Mouse (Mus musculus) ES-E14 (cell line): ENCODE measurements around the gene Ehmt2. TPM values are rescaled to one million over a fixed set of nuclear protein-coding genes. Genes with fewer than 3 reads are reported as not detected.
A peak's percentile ranks its signal among the peaks of the same experiment; 100 is the strongest.
"Not testable (repeated sequence)": the region's sequence is repeated elsewhere in the genome, so short reads cannot be mapped to it uniquely, and the experiment has no call there.

Source experiments
- DNase-seq: peaks from one replicate; pipeline ENCODE4 v3.0.0-alpha.2; 2013; ENCODE audit warnings: low read depth, low spot score
- H3K27ac ChIP-seq: 2 replicates; pipeline ENCODE4 v1.5.1; 2012; ENCODE audit warnings: low read depth, mild to moderate bottlenecking, low read length, moderate library complexity, mixed read lengths; ENCODE audit not compliant: poor library complexity, insufficient read depth, severe bottlenecking
- H3K36me3 ChIP-seq: 2 replicates; pipeline ENCODE4 v1.6.1; 2012; ENCODE audit warnings: mild to moderate bottlenecking, low read length, moderate library complexity, mixed read lengths; ENCODE audit not compliant: control insufficient read depth, poor library complexity, insufficient read depth, severe bottlenecking
- H3K4me1 ChIP-seq, 2 experiments: fragments of 150-350 bp in 1 of 2; sonication (generic) in 1 of 2; 2 replicates each; pipeline ENCODE4 v1.6.1; 2012; ENCODE audit warnings: low read length in 2 of 2, mild to moderate bottlenecking in 1 of 2, mixed read lengths in 1 of 2; ENCODE audit not compliant: control insufficient read depth in 2 of 2, insufficient read depth in 2 of 2, poor library complexity in 1 of 2
- H3K4me3 ChIP-seq, 2 experiments: fragments of 150-350 bp in 1 of 2; sonication (generic) in 1 of 2; 2 replicates each; pipeline ENCODE4 v1.5.1; 2012; ENCODE audit warnings: low read length in 2 of 2, low read depth in 1 of 2, mild to moderate bottlenecking in 1 of 2, mixed read lengths in 1 of 2; ENCODE audit not compliant: insufficient read depth in 1 of 2, poor library complexity in 1 of 2, severe bottlenecking in 1 of 2
- H3K9ac ChIP-seq: 2 replicates; pipeline ENCODE4 v1.6.1; 2012; ENCODE audit warnings: low read depth, mild to moderate bottlenecking, low read length, mixed read lengths; ENCODE audit not compliant: poor library complexity, insufficient read depth, severe bottlenecking
- H3K9me3 ChIP-seq: fragments of 150-350 bp; sonication (generic); 2 replicates; pipeline ENCODE4 v1.6.1; 2012; ENCODE audit warnings: low read depth, mild to moderate bottlenecking, low read length; ENCODE audit not compliant: control insufficient read depth, insufficient read depth
- CHD2 ChIP-seq: IDR thresholded peaks from 2 replicates; pipeline ENCODE4 v1.6.1; 2014; ENCODE audit warnings: mild to moderate bottlenecking, low read depth, low read length, inconsistent platforms
- HCFC1 ChIP-seq: IDR thresholded peaks from 2 replicates; pipeline ENCODE4 v1.6.1; 2012; ENCODE audit warnings: low read length, inconsistent platforms, borderline replicate concordance; ENCODE audit not compliant: insufficient read depth
- MAFK ChIP-seq: IDR thresholded peaks from 2 replicates; pipeline ENCODE4 v1.6.1; 2014; ENCODE audit warnings: mild to moderate bottlenecking, low read depth, low read length, inconsistent platforms; ENCODE audit not compliant: insufficient read depth
- ZC3H11A ChIP-seq: IDR thresholded peaks from 2 replicates; pipeline ENCODE4 v1.6.1; 2012; ENCODE audit warnings: low read depth, mild to moderate bottlenecking, inconsistent platforms, low read length, borderline replicate concordance
- ZNF384 ChIP-seq: IDR thresholded peaks from 2 replicates; pipeline ENCODE4 v1.6.1; 2012; ENCODE audit warnings: low read depth, low read length, inconsistent platforms
- in situ Hi-C, 2 experiments: fragments of 600-800 bp; cut with MboI; formaldehyde crosslinking; loops; one replicate each; pipeline ENCODE4 v1.15.1; 2025; ENCODE audit warnings: low sequenced_read_pairs in 2 of 2, inconsistent platforms in 1 of 2; ENCODE audit not compliant: unreplicated experiment in 2 of 2
- total RNA-seq: library from RNA; depleted of rRNA; stranded (reverse); fragments of 300-350 nt; gene quantifications from 2 replicates; pipeline ENCODE4 v1.2.3, GENCODE M21; 2012

Ehmt2 gene
- total RNA-seq, 1 experiment = 124 TPM

DNA sequence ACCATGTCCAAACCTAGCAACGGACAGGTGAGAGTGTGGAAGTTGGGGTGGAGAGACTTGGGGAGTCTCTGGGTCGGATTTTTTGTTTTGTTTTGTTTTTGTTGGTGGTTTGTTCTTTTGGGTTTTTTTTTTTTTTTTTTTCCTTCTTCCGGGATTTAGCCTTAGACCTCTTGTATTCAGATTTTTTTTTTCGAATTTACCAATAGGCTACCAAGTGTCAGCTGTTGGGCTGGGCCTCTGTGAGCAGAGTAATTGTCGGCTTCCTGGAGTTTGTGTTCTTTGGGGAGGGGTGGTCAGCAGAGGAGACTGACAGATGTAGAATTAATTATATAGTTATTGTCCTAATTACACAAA lies 1.6 kb downstream of the Ehmt2 start:
- Histone ChIP-seq H3K27ac (no peak overlapping the region), H3K36me3 (peaks cover 7% of the 10 kb centered on the region), H3K9me3 (no peaks in the 10 kb centered on the region), H3K9ac (peak overlapping the region; percentile 70; the same call in 1 of the 2 replicates), H3K4me1 (peaks cover 11 to 23% of the 10 kb centered on the region in 2 experiments; a peak in 3 of 4 replicates), H3K4me3 (peak overlapping the region; percentile 75 to 97)
- TF ChIP-seq MAFK = no peak
- TF ChIP-seq ZNF384 = peak; percentile 82
- no peak for DNase-seq
- in situ Hi-C loops = no loop called here

DNA sequence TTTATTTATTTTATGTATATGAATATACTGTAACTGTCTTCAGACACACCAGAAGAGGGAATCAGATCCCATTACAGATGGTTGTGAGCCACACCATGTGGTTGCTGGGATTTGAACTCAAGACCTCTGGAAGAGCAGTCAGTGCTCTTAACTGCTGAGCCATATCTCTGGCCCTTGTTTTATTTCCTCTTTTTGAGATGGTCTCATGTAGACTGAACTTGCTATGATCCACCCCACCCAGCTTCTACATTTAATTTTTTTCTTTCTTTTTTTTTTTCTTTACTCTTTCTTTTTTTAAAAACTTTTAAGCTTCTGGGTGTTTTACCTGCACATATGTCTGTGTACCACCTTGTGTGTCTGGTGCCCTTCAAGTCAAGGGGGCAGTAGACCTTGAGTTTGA lies 2.6 kb downstream of the Ehmt2 start:
- peaks cover 14% of the 10 kb centered on the region for H3K36me3 ChIP-seq
- DNase-seq, H3K9me3 ChIP-seq, in situ Hi-C loops, H3K9ac ChIP-seq, H3K4me3 ChIP-seq, H3K27ac ChIP-seq: not testable (repeated sequence)
- H3K4me1 ChIP-seq = peaks cover 11 to 25% of the 10 kb centered on the region in 2 experiments; a peak in 3 of 4 replicates

DNA sequence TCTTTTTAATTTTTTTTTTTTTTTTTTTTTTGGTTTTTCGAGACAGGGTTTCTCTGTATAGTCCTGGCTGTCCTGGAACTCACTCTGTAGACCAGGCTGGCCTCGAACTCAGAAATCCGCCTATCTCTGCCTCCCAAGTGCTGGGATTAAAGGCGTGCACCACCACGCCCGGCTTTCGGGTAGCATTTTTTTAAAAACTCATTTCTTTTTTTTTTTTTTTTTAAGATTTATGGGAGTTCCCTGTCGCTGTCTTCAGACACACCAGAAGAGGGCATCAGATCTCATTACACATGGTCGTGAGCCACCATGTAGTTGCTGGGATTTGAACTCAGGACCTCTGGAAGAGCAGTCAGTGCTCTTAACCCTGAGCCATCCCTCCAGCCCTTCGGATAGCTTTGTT lies 3.7 kb downstream of the Ehmt2 start:
- Histone ChIP-seq H3K36me3 (peaks cover 21% of the 10 kb centered on the region), H3K4me1 (peaks cover 11 to 27% of the 10 kb centered on the region in 2 experiments; a peak in 3 of 4 replicates)
- 0 out of 2 replicates have a peak, but pooled peaks have one; percentile 59 for TF ChIP-seq ZNF384
- H3K9ac ChIP-seq, H3K4me3 ChIP-seq, in situ Hi-C loops, H3K9me3 ChIP-seq, H3K27ac ChIP-seq, DNase-seq: not testable (repeated sequence)

DNA sequence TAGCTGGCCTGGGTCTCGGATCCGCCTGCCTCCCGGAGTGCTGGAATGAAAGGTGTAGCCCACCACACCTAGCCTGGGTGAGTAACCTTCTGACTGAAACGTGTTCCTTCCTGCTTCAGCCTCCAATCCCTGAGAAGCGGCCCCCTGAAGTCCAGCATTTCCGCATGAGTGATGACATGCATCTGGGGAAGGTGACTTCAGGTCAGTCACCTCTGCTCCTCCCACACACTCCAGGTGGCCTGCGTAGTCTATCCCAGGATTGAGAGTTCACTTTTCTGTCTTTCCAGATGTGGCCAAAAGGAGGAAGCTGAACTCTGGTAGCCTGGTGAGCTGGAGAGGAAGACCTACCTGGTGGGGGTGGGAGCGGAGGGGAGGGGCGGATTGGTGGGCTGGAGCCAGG lies 4.6 kb downstream of the Ehmt2 start:
- peak overlapping the region; percentile 34; the same call in 1 of the 2 replicates for H3K27ac ChIP-seq
- peak overlapping the region in 1 of 2 experiments; percentile 10; a peak in 1 of 4 replicates for H3K4me3 ChIP-seq
- peaks cover 31% of the 10 kb centered on the region for H3K36me3 ChIP-seq
- peaks cover 4 to 32% of the 10 kb centered on the region in 2 experiments; a peak in 3 of 4 replicates for H3K4me1 ChIP-seq
- no peak overlapping the region; the same call in 1 of the 2 replicates for H3K9ac ChIP-seq
- TF ChIP-seq HCFC1 (no peak), CHD2 (no peak), ZC3H11A (no peak), MAFK (no peak)
- no peak for DNase-seq
- in situ Hi-C loops = no loop called here
- no peaks in the 10 kb centered on the region for H3K9me3 ChIP-seq

DNA sequence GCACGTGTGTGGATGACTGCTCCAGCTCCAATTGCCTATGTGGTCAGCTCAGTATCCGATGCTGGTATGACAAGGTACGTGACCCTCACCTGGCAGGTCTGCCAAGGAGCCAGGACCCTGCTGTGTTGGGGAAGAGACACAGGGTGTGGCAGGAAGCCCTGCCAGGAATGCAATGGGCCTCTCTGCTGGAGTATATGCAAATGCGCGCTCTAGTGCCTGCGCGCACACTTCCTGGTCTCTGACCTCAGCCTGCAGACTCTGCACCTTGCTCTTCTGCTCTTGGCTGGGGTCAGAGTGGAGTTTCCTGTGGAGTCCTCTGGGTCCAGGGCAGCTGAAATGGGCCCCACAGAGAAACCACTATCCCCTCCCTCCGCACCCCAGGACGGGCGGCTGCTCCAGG lies 12.7 kb downstream of the Ehmt2 start:
- H3K9ac ChIP-seq = peak overlapping the region; percentile 45; the same call in 1 of the 2 replicates
- no peak for DNase-seq
- TF ChIP-seq ZNF384 (no peak), MAFK (no peak), HCFC1 (no peak), CHD2 (no peak), ZC3H11A (no peak)
- H3K36me3 ChIP-seq = peaks cover 64% of the 10 kb centered on the region
- peak overlapping the region; percentile 46 for H3K27ac ChIP-seq
- in situ Hi-C loops = no loop called here
- no peaks in the 10 kb centered on the region for H3K9me3 ChIP-seq
- peak overlapping the region in 1 of 2 experiments; percentile 47; a peak in 2 of 4 replicates for H3K4me3 ChIP-seq
- peaks cover 2 to 39% of the 10 kb centered on the region in 2 experiments; a peak in 3 of 4 replicates for H3K4me1 ChIP-seq
